Mouse (Mus musculus): ENCODE results near the gene Sumo3. TPM values are rescaled to one million over a fixed set of nuclear protein-coding genes. Genes with fewer than 3 reads are reported as not detected.
A peak's percentile ranks its signal among the peaks of the same experiment; 100 is the strongest.

The Sumo3 gene
- total and polyA plus RNA-seq, 3 experiments = 151 to 342 TPM; not detected in 1

DNA sequence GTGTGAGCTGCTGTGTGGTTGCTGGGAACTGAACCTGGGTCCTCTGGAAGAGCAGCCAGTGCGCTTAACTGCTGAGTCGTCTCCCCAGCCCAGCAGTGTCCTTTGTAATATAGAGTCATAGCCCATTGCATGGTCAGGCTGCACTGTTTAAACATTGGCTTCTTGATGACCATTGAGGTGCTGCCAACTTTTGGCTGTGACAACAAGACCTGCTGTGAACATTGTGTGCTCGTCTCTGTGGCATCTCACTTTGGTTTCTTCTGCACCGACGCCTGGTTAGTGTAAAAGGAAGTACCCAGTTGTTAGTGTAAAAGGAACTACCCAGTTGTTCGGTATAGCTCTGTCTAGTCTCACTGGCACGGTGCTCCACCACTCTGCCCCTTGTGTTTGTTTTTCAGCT, 20.7 kb downstream of the Sumo3 start:
- peaks cover 70% of the 10 kb centered on the region for H3K79me2 ChIP-seq (ENCODE audit: control insufficient read depth, insufficient read depth, low read length, poor library complexity)
- no peak overlapping the region for H3K4me3 ChIP-seq (ENCODE audit: control insufficient read depth in 1 of 2, insufficient read depth in 1 of 2, low read depth in 2 of 2, low read length in 2 of 2)
- peak overlapping the region; percentile 11; the same call in 1 of the 2 replicates for H3K27ac ChIP-seq (ENCODE audit: control insufficient read depth, low read depth, low read length)
- no peaks in the 10 kb centered on the region for H3K9me3 ChIP-seq (replicated peaks; ENCODE audit: insufficient read depth, low read length)
- DNase-seq (ENCODE audit: low read depth, low spot score) = no peak
- H3K4me1 ChIP-seq (ENCODE audit: control insufficient read depth in 1 of 2, insufficient read depth in 2 of 2, low read length in 2 of 2) = peaks cover 1 to 6% of the 10 kb centered on the region in 2 experiments
- TF ChIP-seq USF1 (IDR thresholded peaks at IDR 0.05; ENCODE audit: low read depth, low read length) (no peak), ZKSCAN1 (IDR thresholded peaks at IDR 0.05; ENCODE audit: low read depth, low read length) (no peak), SMC3 (IDR thresholded peaks at IDR 0.05; ENCODE audit: low read depth, low read length) (no peak), CHD2 (IDR thresholded peaks at IDR 0.05; ENCODE audit: low read length) (no peak), MYB (IDR thresholded peaks at IDR 0.05; ENCODE audit: low read depth, low read length) (no peak), ZC3H11A (IDR thresholded peaks at IDR 0.05; ENCODE audit: low read depth, low read length) (no peak), EP300 (IDR thresholded peaks at IDR 0.05; ENCODE audit: low read depth in 1 of 2, low read length in 2 of 2) (no peak), BHLHE40 (IDR thresholded peaks at IDR 0.05; ENCODE audit: borderline replicate concordance, low read depth, low read length) (no peak), ZNF384 (IDR thresholded peaks at IDR 0.05; ENCODE audit: low read depth, low read length) (no peak)
- H3K9ac ChIP-seq (ENCODE audit: control insufficient read depth, low read depth, low read length, poor library complexity, severe bottlenecking) = no peak overlapping the region
- peaks cover 5 to 10% of the 10 kb centered on the region in 2 experiments for H3K36me3 ChIP-seq (ENCODE audit: control insufficient read depth in 1 of 2, insufficient read depth in 2 of 2, low read length in 2 of 2)
- no peaks in the 10 kb centered on the region for H3K27me3 ChIP-seq (ENCODE audit: control insufficient read depth in 1 of 2, insufficient read depth in 2 of 2, low read length in 2 of 2)

DNA sequence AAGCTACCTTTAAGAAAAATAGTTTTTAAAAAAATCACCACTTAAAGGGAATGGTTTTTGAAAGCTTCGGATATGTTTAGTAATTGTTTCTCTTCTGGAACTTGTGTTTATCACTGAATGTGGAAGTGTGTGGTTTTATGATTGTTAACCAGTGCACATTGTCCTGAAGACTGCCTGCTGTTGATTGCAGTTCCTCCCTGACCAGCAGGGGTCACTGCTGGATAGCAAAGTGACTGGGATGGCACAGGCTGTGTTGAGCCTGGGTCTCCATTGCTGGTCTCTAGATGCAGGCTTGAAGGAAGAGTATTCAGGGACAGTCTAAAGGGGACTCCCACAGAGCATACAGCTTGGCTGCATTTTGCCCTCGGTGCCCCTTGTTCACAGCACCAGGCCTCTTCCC, 21.6 kb downstream of the Sumo3 start:
- Histone ChIP-seq H3K9me3 (replicated peaks; ENCODE audit: insufficient read depth, low read length) (no peaks in the 10 kb centered on the region), H3K27me3 (ENCODE audit: control insufficient read depth in 1 of 2, insufficient read depth in 2 of 2, low read length in 2 of 2) (no peaks in the 10 kb centered on the region), H3K79me2 (ENCODE audit: control insufficient read depth, insufficient read depth, low read length, poor library complexity) (peaks cover 64% of the 10 kb centered on the region), H3K4me3 (ENCODE audit: control insufficient read depth in 1 of 2, insufficient read depth in 1 of 2, low read depth in 2 of 2, low read length in 2 of 2) (no peak overlapping the region), H3K9ac (ENCODE audit: control insufficient read depth, low read depth, low read length, poor library complexity, severe bottlenecking) (no peak overlapping the region), H3K4me1 (ENCODE audit: control insufficient read depth in 1 of 2, insufficient read depth in 2 of 2, low read length in 2 of 2) (peaks cover 0 to 6% of the 10 kb centered on the region in 2 experiments), H3K36me3 (ENCODE audit: control insufficient read depth in 1 of 2, insufficient read depth in 2 of 2, low read length in 2 of 2) (peaks cover 7 to 10% of the 10 kb centered on the region in 2 experiments), H3K27ac (ENCODE audit: control insufficient read depth, low read depth, low read length) (no peak overlapping the region)
- 0 out of 2 replicates have a peak, but pooled peaks have one; percentile 21 for TF ChIP-seq TAL1 (IDR thresholded peaks at IDR 0.05; ENCODE audit: low read length)
- TF ChIP-seq POLR2AphosphoS2 (IDR thresholded peaks at IDR 0.05; ENCODE audit: low read length) = no peak
- no peak for TF ChIP-seq MEF2A (IDR thresholded peaks at IDR 0.05; ENCODE audit: extremely low read depth, insufficient replicate concordance, low read depth, low read length, poor library complexity, severe bottlenecking)
- TF ChIP-seq SMC3 (IDR thresholded peaks at IDR 0.05; ENCODE audit: low read depth, low read length) = peak; percentile 73
- TF ChIP-seq CTCF (IDR thresholded peaks at IDR 0.05 in 2 of 3, conservative IDR thresholded peaks at IDR 0.05 in 1 of 3; ENCODE audit: control insufficient read depth in 1 of 3, insufficient read depth in 1 of 3, low read depth in 2 of 3, low read length in 3 of 3, poor library complexity in 1 of 3, severe bottlenecking in 1 of 3) = peak; percentile 89 to 98 (median 97)
- peak; percentile 75 for TF ChIP-seq SIN3A (IDR thresholded peaks at IDR 0.05; ENCODE audit: low read length)
- no peak for TF ChIP-seq TBP (IDR thresholded peaks at IDR 0.05; ENCODE audit: low read depth, low read length)
- TF ChIP-seq ZC3H11A (IDR thresholded peaks at IDR 0.05; ENCODE audit: low read depth, low read length) = peak; percentile 56
- peak; percentile 58 for TF ChIP-seq MXI1 (IDR thresholded peaks at IDR 0.05; ENCODE audit: low read depth, low read length)
- TF ChIP-seq RCOR1 (IDR thresholded peaks at IDR 0.05; ENCODE audit: low read depth, low read length) = peak; percentile 56; the same call in 1 of the 2 replicates
- peak; percentile 19 to 52; a peak in 2 of 4 replicates for TF ChIP-seq EP300 (IDR thresholded peaks at IDR 0.05; ENCODE audit: low read depth in 1 of 2, low read length in 2 of 2)
- TF ChIP-seq MYC (IDR thresholded peaks at IDR 0.05; ENCODE audit: low read depth, low read length) = peak; percentile 71; the same call in 1 of the 2 replicates
- TF ChIP-seq GATA1 (IDR thresholded peaks at IDR 0.05; ENCODE audit: low read depth, low read length) = peak; percentile 51
- TF ChIP-seq RAD21 (IDR thresholded peaks at IDR 0.05; ENCODE audit: low read depth, low read length) = peak; percentile 88
- DNase-seq (ENCODE audit: low read depth, low spot score) = peak; percentile 91

Measured in MEL (cell line).